In the genomic region with DNA sequence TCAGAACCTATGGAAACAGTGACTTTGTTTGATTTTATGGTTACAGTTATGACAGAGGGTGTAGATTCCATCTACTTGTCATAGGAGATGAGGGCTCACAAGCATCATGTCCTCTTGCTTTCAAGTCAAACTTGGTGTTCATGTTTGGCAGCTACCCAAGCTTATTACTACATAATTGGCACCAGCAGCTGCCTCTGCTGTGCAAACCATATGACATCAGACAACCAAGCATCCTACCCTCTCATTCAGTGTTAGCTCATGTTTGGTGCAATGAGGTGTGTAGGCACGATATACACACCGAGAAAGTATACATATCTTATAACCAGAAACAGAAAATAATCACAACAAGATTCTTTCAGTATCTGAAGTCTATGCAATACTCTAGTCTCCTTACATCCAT, we compare ENCODE assay signal across 22 mouse cellular contexts.
DNase-seq lines count a peak whose midpoint lies in the region; ATAC-seq and TF ChIP-seq lines count a peak whose summit lies in the region.
"Had no signal": no experiment of that assay in that cellular context is flagged by ENCODE, and none has a peak within 500 bp of the region (broad histone marks: within the 10 kb centered on the region; RNA-seq: fewer than 3 reads in every experiment).

No protein-coding gene starts in this region.

- H3K9ac ChIP-seq in forebrain, embryonic 12.5 days, result no peak overlapping the region
- no peak overlapping the region for H3K9ac ChIP-seq in forebrain, postnatal 0 days
- H3K9ac ChIP-seq in hindbrain, postnatal 0 days (replicated peaks; ENCODE audit: low read length), result no peak overlapping the region
- H3K9ac ChIP-seq in stomach, postnatal 0 days (ENCODE audit: low read length), result no peak overlapping the region
- H3K9ac ChIP-seq: heart, embryonic 15.5 days; liver, postnatal 0 days; neural tube, embryonic 12.5 days had no signal

- H3K4me3 ChIP-seq in forebrain, embryonic 12.5 days (replicated peaks), result no peak overlapping the region
- H3K4me3 ChIP-seq in forebrain, postnatal 0 days (ENCODE audit: low read depth, low read length), result no peak overlapping the region
- no peak overlapping the region for H3K4me3 ChIP-seq in hindbrain, postnatal 0 days (ENCODE audit: low read length)
- H3K4me3 ChIP-seq in hindbrain, embryonic 10.5 days, result no peak overlapping the region
- H3K4me3 ChIP-seq in C2C12 (ENCODE audit: insufficient read depth, poor library complexity, severe bottlenecking), result no peak overlapping the region
- no peak overlapping the region for H3K4me3 ChIP-seq in stomach, postnatal 0 days (ENCODE audit: low read depth, low read length)
- H3K4me3 ChIP-seq: heart, embryonic 15.5 days; neural tube, embryonic 12.5 days had no signal

- no peaks in the 10 kb centered on the region for H3K9me3 ChIP-seq in forebrain, embryonic 12.5 days
- H3K9me3 ChIP-seq in forebrain, postnatal 0 days (ENCODE audit: low read length), result no peaks in the 10 kb centered on the region
- no peaks in the 10 kb centered on the region for H3K9me3 ChIP-seq in hindbrain, postnatal 0 days (ENCODE audit: low read length)
- no peaks in the 10 kb centered on the region for H3K9me3 ChIP-seq in hindbrain, embryonic 10.5 days
- H3K9me3 ChIP-seq in stomach, postnatal 0 days (ENCODE audit: control insufficient read depth, low read length), result no peaks in the 10 kb centered on the region
- H3K9me3 ChIP-seq: heart, embryonic 15.5 days; neural tube, embryonic 12.5 days had no signal

- no peak overlapping the region for H3ac ChIP-seq in C2C12 (ENCODE audit: control insufficient read depth, insufficient read length, low read depth)

- no peaks in the 10 kb centered on the region for H3K27me3 ChIP-seq in forebrain, embryonic 12.5 days
- H3K27me3 ChIP-seq in forebrain, postnatal 0 days (ENCODE audit: insufficient read depth, low read length), result no peaks in the 10 kb centered on the region
- no peaks in the 10 kb centered on the region for H3K27me3 ChIP-seq in hindbrain, postnatal 0 days (ENCODE audit: insufficient read depth, low read length)
- no peaks in the 10 kb centered on the region for H3K27me3 ChIP-seq in hindbrain, embryonic 10.5 days (ENCODE audit: insufficient read depth, poor library complexity, severe bottlenecking)
- H3K27me3 ChIP-seq in C2C12 (ENCODE audit: control insufficient read depth, insufficient read depth, insufficient read length), result no peaks in the 10 kb centered on the region
- no peaks in the 10 kb centered on the region for H3K27me3 ChIP-seq in stomach, postnatal 0 days (ENCODE audit: control insufficient read depth, insufficient read depth, low read length)
- H3K27me3 ChIP-seq: heart, embryonic 15.5 days; neural tube, embryonic 12.5 days had no signal

- DNase-seq in forebrain, postnatal 0 days, result no peak
- peak; percentile 79 for DNase-seq in hindbrain, postnatal 0 days (ENCODE audit: low spot score)
- DNase-seq in hindbrain, embryonic 10.5 days (ENCODE audit: low spot score), result no peak
- peak; percentile 20 for DNase-seq in 416B (ENCODE audit: low read depth)
- DNase-seq in testis, postnatal 10 days (ENCODE audit: low spot score), result no peak
- DNase-seq in stomach, postnatal 0 days (ENCODE audit: low spot score), result no peak
- DNase-seq: cerebellum, adult 2 months; heart, postnatal 4 days; kidney, adult 2 months; layer of hippocampus, adult 9-11 months; liver, postnatal 0 days; thymus, postnatal 25 days had no signal

- no peaks in the 10 kb centered on the region for H3K79me2 ChIP-seq in C2C12 (ENCODE audit: control insufficient read depth, insufficient read depth)

- H3K27ac ChIP-seq in forebrain, embryonic 12.5 days, result no peak overlapping the region
- no peak overlapping the region for H3K27ac ChIP-seq in forebrain, postnatal 0 days (ENCODE audit: low read depth, low read length)
- H3K27ac ChIP-seq in hindbrain, postnatal 0 days, result no peak overlapping the region
- H3K27ac ChIP-seq in hindbrain, embryonic 10.5 days, result no peak overlapping the region
- H3K27ac ChIP-seq in stomach, postnatal 0 days (replicated peaks), result no peak overlapping the region
- H3K27ac ChIP-seq: heart, embryonic 15.5 days; kidney, postnatal 0 days; macrophage; neural tube, embryonic 12.5 days had no signal

- no peaks in the 10 kb centered on the region for H3K4me1 ChIP-seq in forebrain, embryonic 12.5 days
- H3K4me1 ChIP-seq in forebrain, postnatal 0 days (ENCODE audit: insufficient read depth), result no peaks in the 10 kb centered on the region
- no peaks in the 10 kb centered on the region for H3K4me1 ChIP-seq in hindbrain, postnatal 0 days (ENCODE audit: insufficient read depth, low read length)
- no peaks in the 10 kb centered on the region for H3K4me1 ChIP-seq in hindbrain, embryonic 10.5 days (replicated peaks)
- H3K4me1 ChIP-seq in stomach, postnatal 0 days (replicated peaks; ENCODE audit: control insufficient read depth, insufficient read depth), result no peaks in the 10 kb centered on the region
- H3K4me1 ChIP-seq: heart, embryonic 15.5 days; neural tube, embryonic 12.5 days had no signal

- TF ChIP-seq EP300 in stomach, postnatal 0 days (optimal IDR thresholded peaks at IDR 0.05), result no peak

- no peak overlapping the region for H3K4me2 ChIP-seq in forebrain, embryonic 12.5 days
- H3K4me2 ChIP-seq in forebrain, postnatal 0 days (ENCODE audit: low read depth), result no peak overlapping the region
- no peak overlapping the region for H3K4me2 ChIP-seq in hindbrain, postnatal 0 days (ENCODE audit: low read depth, low read length)
- H3K4me2 ChIP-seq in stomach, postnatal 0 days (replicated peaks; ENCODE audit: low read depth), result no peak overlapping the region
- H3K4me2 ChIP-seq: heart, embryonic 15.5 days; liver, embryonic 11.5 days; midbrain, embryonic 11.5 days; neural tube, embryonic 12.5 days had no signal

- no peak for TF ChIP-seq CTCF in forebrain, postnatal 0 days (IDR thresholded peaks at IDR 0.05; ENCODE audit: low read depth)
- no peak for TF ChIP-seq CTCF in hindbrain, postnatal 0 days (IDR thresholded peaks at IDR 0.05; ENCODE audit: low read depth)
- no peak for TF ChIP-seq CTCF in C2C12 (IDR thresholded peaks at IDR 0.05; ENCODE audit: control insufficient read depth, insufficient read depth, insufficient read length)
- no peak for TF ChIP-seq CTCF in stomach, postnatal 0 days (IDR thresholded peaks at IDR 0.05; ENCODE audit: low read depth)

- WGBS in forebrain, embryonic 12.5 days, result 82% methylated on average over 2 of the region's 2 CpGs
- 58% methylated on average over 2 of the region's 2 CpGs for WGBS in forebrain, postnatal 0 days
- 69% methylated on average over 2 of the region's 2 CpGs for WGBS in hindbrain, postnatal 0 days
- 95% methylated on average over 2 of the region's 2 CpGs for WGBS in hindbrain, embryonic 10.5 days
- WGBS in stomach, postnatal 0 days, result 96% methylated on average over 2 of the region's 2 CpGs

- H3K79me3 ChIP-seq in C2C12 (ENCODE audit: low read depth), result no peaks in the 10 kb centered on the region

- no peaks in the 10 kb centered on the region for H3K36me3 ChIP-seq in forebrain, embryonic 12.5 days (replicated peaks)
- no peaks in the 10 kb centered on the region for H3K36me3 ChIP-seq in forebrain, postnatal 0 days (ENCODE audit: insufficient read depth)
- H3K36me3 ChIP-seq in hindbrain, postnatal 0 days (ENCODE audit: insufficient read depth, low read length), result no peaks in the 10 kb centered on the region
- no peaks in the 10 kb centered on the region for H3K36me3 ChIP-seq in hindbrain, embryonic 10.5 days
- H3K36me3 ChIP-seq in C2C12 (ENCODE audit: control insufficient read depth, insufficient read depth), result no peaks in the 10 kb centered on the region
- no peaks in the 10 kb centered on the region for H3K36me3 ChIP-seq in stomach, postnatal 0 days (ENCODE audit: control insufficient read depth, insufficient read depth, low read length)
- H3K36me3 ChIP-seq: heart, embryonic 15.5 days; neural tube, embryonic 12.5 days had no signal

- ATAC-seq in forebrain, embryonic 12.5 days (ENCODE audit: low FRiP score), result peak; percentile 51; the same call in 1 of the 2 replicates
- no peak for ATAC-seq in forebrain, postnatal 0 days
- peak; percentile 81 for ATAC-seq in hindbrain, postnatal 0 days
- ATAC-seq in stomach, postnatal 0 days (ENCODE audit: low FRiP score, low TSS enrichment), result no peak
- ATAC-seq: inflammation-experienced regulatory T-cells, adult 6 months; liver, postnatal 0 days; lung, postnatal 0 days had no signal

TF ChIP-seq in C2C12, 6 proteins besides CTCF, POLR2A, EP300 and RAD21:
- TF ChIP-seq USF1 (IDR thresholded peaks at IDR 0.05; ENCODE audit: low read depth) (no peak), MYOG (IDR thresholded peaks at IDR 0.05; ENCODE audit: control insufficient read depth, extremely low read depth, insufficient read length) (no peak), MAX (IDR thresholded peaks at IDR 0.05) (no peak), MYOD1 (IDR thresholded peaks at IDR 0.05; ENCODE audit: control insufficient read depth, insufficient read length, low read depth) (peak; percentile 43), CEBPB (IDR thresholded peaks at IDR 0.05; ENCODE audit: low read depth) (no peak), FOSL1 (IDR thresholded peaks at IDR 0.05; ENCODE audit: insufficient read depth, low read length, poor library complexity, severe bottlenecking) (no peak)

Comparison
In these comparisons a context has a peak if more than half of its experiments do, and no peak if none do; other contexts are left out.
1. ATAC-seq: peak in forebrain, embryonic 12.5 days (single experiment) and hindbrain, postnatal 0 days (single experiment); none in forebrain, postnatal 0 days (single experiment) and stomach, postnatal 0 days (single experiment).
2. DNase-seq: peak in hindbrain, postnatal 0 days (single experiment) and 416B (single experiment); none in forebrain, postnatal 0 days (single experiment), hindbrain, embryonic 10.5 days (single experiment), testis, postnatal 10 days (single experiment) and stomach, postnatal 0 days (single experiment).